Mouse (Mus musculus) inflammation-experienced regulatory T-cells (primary cell): ENCODE results near the gene Sorbs2. TPM values are rescaled to one million over a fixed set of nuclear protein-coding genes. Genes with fewer than 3 reads are reported as not detected.

Experiments
- polyA plus RNA-seq, 2 experiments: library from polyadenylated mRNA; unstranded; fragments of 100-300 nt; shearing (Covaris generic); gene quantifications; one replicate each; pipeline ENCODE4 v1.2.1; 2017

The Sorbs2 gene
- 1 to 10 TPM in 1 of 2 experiments, under 1 TPM in 1; 0.19 to 3.1 TPM for polyA plus RNA-seq

DNA sequence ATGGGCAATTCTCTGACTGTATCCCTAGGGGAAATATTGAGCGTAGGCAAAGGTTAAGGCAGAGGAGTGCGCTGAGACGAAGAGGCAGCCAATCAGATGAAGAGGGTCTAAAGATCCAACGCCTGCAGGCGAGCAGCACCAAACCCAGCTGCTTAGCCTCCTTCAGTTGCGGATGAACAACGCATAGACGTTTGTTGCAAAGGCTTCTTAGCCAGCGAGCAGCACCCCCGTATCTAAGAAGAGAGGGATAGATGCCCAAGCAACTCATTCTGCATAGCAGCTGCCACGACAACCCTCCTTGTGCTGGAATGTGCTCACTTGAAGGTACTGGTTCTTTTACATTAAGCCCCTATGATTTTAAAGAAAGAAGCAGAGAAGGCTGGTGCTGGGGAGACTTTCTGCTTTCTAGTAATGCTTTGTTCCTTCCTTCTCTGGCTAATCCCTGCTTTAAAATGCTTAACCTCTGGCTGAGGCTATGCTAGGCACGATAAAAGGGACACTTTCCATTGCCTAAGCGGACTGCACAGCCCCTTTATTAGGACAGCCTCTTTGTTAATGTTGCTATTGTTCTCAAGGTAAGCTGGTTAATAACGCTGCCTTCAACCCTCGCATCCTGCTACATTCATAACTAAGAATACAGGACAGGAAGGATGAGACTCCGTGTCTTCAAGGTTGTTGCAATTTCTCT lies at the start of gene Sorbs2:
Gene Sorbs2, plus strand, starts transcription at position 155 of the 688 bp plus-strand sequence.

Other genes starting within 250 kb of the Sorbs2 start
- not detected for gene F11, start 245.8 kb upstream of the Sorbs2 start, polyA plus RNA-seq
- gene Klkb1, start 212.9 kb upstream of the Sorbs2 start, polyA plus RNA-seq = 1 to 10 TPM in 1 of 2 experiments, under 1 TPM in 1; 0.06 to 1.1 TPM
- gene Gm45753, start 199.3 kb upstream of the Sorbs2 start, polyA plus RNA-seq = not detected
- 10 to 100 TPM; 17.4 to 20.2 TPM for gene Cyp4v3, start 174.6 kb upstream of the Sorbs2 start, polyA plus RNA-seq
- under 1 TPM in 1 of 2 experiments, not detected in 1; 0.27 TPM for gene Fam149a, start 125.5 kb upstream of the Sorbs2 start, polyA plus RNA-seq
- 1 to 10 TPM in 1 of 2 experiments, under 1 TPM in 1; 0.74 to 1.6 TPM for gene Tlr3, start 96.7 kb upstream of the Sorbs2 start, polyA plus RNA-seq